Mouse (Mus musculus) lung, adult 2 months (tissue): ENCODE results near the gene C2cd3.

Experiments used
- CTCF ChIP-seq: fragments of 200-500 bp; IDR thresholded peaks from 2 replicates; pipeline ENCODE4 v1.5.1; 2011; ENCODE audit warnings: mild to moderate bottlenecking, low read length, control low read depth; ENCODE audit not compliant: insufficient read depth
- POLR2A ChIP-seq: fragments of 200-500 bp; IDR thresholded peaks from 2 replicates; pipeline ENCODE4 v1.6.1; 2011; ENCODE audit warnings: low read depth, mild to moderate bottlenecking, control low read depth, low read length, borderline replicate concordance; ENCODE audit errors: extremely low read depth

- no peak for TF ChIP-seq POLR2A
- no peak for TF ChIP-seq CTCF
These were observed 127.4 kb downstream of the C2cd3 start for GRCm38 (mm10) chr7:100499465-100499864.
